Mouse (Mus musculus): ENCODE data around the gene Bcas3.

Bcas3 gene

DNA sequence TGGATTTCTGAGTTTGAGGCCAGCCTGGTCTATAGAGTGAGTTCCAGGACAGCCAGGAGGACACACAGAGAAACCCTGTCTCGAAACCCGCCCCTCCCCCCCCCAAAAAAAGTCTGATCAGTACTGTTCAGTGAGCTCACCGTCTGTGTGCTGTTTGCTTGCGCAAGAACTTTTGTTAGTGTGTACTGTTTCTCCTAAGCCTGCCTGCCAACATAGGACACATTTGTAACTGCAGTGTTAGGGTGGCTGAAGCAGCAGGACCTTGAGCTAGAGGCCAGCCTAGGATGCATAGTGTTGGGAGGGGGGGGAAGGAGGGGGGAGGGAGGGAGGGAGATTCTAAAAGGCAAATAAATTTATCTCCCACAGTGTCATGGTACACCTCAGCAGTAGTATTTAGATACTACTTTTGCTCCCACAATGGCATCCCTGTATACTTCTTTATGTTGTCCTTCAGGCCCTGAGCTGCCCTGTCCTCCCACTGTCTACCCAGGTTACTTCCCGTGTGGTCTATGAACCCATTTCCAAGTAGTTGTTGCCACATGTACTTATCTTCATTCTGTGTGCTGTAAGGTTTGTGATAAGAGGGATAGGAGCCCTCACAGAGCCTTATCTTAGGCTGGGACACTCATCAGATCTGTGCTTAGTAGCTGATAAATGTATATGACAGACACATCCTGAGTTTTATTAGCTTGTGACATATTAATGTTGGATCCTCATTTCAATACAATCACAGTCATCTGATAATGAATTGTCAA, 176.7 kb downstream of the Bcas3 start:
- DNase-seq (ENCODE audit: low spot score): no peak

DNA sequence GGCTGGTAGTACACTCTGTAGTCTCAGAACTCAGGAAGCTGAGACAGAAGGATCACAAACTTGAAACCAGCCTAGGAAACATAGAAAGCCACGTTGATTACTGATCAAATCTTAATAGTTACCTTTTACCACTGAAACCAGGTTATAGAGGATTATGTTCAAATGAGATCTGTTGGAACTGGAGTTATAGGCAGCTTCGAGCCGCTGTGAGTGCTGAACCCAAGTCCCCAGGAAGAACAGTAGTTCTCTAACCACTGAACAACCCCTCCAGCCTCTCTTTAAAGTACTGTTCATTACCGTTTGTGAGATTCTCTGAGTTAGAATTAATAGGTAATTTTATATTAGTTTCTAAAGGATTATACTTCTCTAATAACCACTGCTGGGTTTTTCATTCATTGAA, 188.0 kb downstream of the Bcas3 start:
- no peak for DNase-seq (ENCODE audit: low spot score)

DNA sequence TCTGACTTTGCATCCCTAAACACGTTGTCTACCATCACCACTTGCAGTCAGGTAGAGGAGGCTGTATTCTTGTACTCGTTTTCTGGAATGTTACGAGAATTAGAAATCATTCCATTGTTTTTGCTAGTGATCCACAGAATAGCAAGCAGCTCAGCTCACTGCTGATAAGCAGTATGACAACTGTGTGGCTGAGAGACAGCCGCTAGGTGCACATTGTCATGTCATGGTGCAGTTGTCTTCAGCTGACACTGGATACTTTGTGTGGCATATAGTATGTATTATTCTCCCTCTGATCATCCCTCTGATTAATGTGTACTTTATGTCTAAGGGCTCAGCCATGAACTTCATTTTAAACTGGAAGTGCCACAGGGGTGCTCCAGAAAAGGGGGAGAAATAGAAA, 190.3 kb downstream of the Bcas3 start:
- no peak for DNase-seq (ENCODE audit: low spot score)

DNA sequence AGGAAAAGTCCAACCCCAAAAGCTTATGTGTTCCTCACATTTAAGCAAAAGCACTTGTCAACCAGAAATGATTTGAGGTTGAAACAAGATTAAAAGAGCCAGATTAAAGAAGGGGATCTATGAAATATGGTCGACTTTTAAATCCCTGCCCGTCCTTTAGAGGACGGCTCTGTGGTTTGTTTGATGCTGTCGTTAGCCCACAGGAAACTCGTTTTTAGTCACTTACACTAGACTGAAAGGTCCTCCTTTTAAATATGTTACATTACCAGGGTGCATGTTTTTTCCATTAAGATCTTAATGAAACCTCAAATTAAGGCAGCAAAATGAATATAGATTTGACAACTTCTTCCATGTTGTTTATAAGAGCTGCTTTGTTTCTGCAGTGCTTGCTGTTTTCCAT, 192.6 kb downstream of the Bcas3 start:
- DNase-seq (ENCODE audit: low spot score): no peak

DNA sequence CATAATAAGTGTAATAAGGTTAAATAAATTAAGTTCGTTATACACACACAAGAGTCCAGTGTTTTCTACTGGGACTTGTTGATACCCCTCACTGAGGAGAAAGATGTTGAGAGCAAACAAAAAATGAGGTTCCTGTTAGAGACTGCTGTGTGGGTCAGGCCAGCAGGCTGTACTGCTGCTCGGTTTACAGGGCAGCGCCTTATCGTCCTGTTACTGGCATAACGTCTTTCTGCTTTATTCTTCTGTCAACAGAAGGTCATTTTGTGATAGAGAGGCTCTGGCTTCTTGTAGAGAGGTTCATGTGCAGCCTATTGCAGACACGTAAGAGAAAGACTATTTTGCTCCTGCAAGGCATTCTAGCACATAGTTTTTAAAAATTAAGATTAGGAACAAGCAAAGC, 195.0 kb downstream of the Bcas3 start:
- DNase-seq (ENCODE audit: low spot score): no peak

DNA sequence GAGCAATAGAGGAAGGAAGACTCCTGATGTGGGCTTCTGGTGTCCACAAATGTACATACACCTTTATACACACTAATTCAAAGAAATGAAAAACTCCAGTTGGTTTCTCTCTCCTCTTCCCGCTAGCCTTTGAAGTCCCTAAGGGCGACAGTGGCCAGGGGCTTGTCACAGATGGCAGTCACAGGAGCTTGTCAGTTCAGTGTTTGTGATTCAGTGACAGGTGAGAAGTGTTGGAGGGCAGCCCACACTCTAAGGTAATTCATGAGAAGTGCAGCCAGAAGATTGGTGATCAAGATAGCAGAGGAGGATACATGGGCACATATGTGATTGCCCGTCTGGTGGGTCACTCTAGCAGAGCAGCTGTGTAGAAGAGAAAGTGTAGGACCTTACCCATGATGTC, 196.7 kb downstream of the Bcas3 start:
- DNase-seq (ENCODE audit: low spot score): no peak

DNA sequence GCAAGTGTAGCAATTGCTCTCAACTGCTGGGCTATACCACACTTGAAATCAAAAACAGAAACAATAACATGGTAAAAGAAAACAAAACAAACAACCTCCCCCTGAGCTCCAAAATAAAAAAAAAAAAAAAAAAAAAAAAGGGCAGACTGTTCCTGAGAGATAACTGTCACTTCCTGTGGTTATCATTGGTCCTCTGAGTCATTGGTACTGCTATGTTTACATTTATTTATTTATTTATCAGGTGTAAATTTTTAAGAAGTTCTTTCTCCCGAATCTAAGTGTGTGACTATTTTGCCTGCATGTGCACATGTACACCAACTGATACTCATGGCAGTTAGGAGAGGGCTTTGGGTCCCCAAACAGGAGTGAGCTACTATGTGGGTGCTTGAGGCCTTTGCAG, 202.1 kb downstream of the Bcas3 start:
- DNase-seq (ENCODE audit: low spot score): no peak

DNA sequence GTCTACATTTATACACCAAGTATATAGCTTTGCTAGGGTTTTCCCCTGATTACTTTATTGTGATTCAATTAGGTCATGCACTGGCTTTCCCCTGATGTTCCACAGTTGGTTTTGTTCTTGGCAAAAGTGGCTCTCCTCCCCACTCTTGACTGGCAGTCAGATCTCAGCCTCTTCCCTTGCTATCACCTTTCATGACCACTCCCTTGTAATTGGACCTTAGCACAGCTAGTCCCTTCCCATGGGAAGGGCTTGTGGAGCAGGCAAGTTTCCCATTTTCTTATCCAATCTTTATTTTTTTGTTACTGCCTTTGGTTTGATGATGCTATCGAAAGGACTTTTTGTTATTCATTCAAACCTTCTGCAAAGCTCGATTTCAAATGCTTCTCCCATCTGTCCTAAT, 202.8 kb downstream of the Bcas3 start:
- no peak for DNase-seq (ENCODE audit: low spot score)

DNA sequence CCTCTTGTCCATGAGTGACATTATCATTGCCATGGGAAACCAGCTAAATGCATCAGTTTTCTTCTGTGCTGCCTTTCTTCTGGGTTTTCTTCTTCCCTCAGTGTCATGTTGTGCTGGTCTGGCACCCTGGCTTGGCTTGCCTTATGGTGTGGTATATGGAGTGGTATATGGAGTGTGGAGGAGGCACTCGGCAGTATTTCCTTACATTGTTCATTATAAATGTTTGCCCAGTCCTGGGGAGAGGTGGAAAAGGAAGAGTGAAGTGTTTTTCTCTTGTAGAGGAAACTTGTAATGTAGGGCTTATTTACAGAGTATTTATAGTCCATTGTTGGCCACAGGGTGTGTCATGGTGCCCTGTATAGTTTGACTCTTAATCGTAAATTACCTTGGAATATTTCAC, 212.1 kb downstream of the Bcas3 start:
- DNase-seq (ENCODE audit: low spot score): no peak

DNA sequence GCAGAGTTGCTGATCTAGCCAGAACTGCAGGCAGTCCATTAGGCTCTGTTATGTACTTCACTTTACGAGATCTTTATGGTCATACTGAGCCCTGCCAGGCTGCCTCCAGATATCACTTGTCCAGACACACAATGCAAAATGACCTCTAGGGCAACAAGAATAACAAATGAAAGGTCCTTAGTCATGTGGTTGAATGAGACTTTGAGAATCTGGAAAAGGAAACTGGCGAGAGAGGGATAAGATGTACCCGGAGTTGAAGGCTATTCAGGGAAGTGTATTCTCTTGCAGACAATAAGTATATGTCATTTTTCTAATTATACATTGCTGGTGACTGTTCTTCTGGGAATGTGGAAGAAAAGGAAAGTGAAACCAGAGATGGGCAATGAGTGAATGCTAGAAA, 218.1 kb downstream of the Bcas3 start:
- DNase-seq (ENCODE audit: low spot score): no peak

DNA sequence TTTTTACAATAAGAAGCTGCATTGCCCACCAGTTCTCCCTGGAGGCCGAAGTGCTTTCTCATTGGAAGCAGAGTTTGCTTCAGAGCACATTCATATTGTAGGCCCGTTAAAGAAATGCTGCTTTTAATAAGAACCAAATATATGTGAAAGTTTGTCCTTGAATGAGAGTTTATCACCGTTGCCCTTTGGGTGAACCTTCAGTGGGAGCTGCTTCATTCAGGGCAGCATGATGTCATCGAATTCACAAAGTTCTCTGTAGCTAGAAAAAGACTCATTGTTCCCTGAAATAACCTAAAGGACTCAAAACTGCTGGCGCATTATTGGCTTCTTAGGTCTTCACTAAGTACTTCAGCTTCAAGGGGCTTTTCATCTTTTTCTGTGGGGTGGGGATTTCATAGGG, 219.0 kb downstream of the Bcas3 start:
- no peak for DNase-seq (ENCODE audit: low spot score)

DNA sequence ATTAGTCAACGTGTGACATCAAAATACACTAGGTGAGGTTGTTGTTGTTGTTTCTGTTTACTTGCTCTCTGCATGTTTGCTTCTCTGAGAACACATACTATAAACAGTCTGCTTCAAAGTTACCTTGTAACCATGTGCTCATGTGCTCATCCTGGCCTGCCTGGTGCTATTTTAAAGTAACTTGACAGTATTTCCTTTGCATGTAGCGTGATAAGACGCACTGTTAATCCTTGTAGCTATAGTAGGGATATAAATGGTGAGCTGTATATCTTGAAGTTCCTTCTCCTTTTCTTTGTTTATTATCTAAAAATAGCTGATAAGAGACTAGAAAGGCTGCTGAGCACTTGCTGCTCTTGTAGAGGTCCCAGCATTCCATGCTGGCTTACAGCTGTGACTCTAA, 219.6 kb downstream of the Bcas3 start:
- no peak for DNase-seq (ENCODE audit: low spot score)

DNA sequence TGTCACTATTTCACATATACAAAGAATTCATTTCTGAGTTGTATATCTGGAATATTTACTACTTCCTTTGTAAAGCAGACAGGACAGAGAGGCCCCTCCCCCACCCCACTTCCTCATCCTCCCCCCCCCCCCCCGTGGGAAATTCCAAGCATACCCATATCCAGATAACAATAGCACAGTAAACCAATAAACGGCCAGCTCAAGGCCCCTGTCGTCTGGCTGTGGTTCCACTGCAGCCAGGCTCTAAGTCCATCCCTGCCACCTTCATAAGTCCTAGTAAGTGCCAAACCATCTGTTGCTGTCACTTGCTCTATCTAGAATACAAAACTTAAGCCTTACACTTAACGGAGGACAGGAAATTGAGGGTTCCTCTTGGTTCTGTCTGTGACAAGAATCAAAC, 221.5 kb downstream of the Bcas3 start:
- DNase-seq (ENCODE audit: low spot score): no peak

DNA sequence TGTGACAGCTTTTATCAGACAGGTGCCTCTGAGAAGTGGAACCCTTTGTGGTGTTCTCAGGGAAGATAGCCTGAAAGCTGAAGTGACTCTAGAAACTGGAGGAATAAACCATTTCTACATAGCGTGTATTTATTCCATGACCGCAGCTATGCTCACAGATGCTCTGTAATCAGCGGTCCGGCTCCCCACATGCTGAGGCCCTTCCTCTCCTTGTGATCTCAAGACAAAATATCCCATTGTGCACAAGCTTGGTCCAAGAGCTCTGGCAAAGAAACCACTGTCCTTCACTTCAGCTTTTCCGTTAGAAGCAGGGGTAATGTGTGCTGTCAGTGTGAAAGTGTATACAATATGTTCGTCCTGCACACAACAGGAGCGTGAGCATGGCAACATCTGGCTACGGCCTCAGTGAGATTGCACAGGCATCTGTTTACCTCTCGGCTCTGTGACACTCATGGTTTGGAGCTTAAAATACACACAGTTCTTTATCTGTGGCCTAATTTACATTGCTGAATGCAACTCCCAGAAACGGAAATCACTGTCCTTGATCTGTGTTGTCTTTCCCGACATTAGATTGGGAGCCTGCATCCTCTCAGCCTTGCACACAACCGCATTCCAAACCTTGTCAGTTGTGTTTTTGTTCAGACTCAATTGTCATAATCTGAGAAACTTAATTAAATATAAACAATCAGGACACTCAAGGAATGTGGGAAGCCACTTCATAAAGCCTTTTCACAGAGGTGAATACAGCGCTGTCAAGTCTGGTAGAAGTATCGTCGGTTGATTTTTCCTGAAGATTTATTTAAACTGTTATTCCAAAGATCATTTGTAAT, 225.1 kb downstream of the Bcas3 start:
- no peak for DNase-seq (ENCODE audit: low spot score)

DNA sequence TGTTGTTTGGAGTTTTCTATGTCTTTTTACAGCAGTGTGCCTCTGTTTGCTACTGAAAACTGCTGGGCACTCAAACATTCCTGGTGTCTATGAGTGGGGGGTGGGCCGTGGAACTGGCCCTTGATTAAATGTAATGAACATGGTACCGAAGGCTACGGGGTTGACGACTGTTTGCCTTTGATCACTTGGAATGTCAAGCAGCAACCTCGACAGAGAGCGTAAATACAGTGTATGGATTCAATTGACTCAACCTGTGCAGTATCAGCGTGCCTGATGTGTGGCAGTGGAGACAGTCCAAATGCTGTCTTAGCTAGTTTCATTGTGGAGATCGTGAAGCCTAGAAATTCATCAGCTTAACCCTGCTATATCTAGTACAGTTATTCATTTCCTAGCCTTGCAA, 231.1 kb downstream of the Bcas3 start:
- no peak for DNase-seq (ENCODE audit: low spot score)

DNA sequence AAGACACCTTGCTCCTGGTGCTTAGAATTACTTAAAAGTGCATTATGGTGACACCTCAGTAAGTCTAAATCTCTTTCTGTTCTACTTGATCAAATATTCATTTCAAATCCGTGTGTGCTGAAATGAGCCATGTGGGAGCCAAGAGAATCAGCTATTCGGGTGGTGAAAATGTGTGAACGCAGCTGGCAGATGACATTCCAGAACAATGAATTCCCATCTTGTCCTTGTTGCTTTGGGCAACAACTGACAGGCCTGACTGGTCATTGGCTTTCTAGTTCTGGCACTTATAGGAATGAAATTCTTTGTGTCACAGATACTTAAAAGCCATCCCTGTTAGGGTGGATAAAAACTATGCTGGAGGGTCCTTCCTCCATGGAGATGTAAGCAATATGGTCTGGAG, 240.7 kb downstream of the Bcas3 start:
- DNase-seq (ENCODE audit: low spot score): no peak

DNA sequence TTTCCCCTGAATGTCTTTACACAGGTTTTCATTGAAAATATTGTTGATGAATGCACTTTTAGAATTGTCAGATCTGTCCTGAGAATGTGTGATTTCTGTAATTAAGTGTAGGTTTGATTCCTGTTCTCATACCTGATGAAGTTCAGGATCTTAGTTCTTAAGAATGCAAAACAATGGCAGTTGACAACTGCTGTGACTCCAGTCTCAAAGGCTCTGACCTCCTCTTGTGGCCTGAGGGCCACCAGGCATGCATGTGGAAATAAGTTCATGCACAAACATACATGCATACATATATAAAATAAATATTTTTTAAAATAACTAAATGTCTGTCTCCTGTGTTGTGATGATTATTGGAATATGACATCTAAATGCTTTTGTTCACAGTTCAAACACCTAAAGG, 246.3 kb downstream of the Bcas3 start:
- DNase-seq (ENCODE audit: low spot score): no peak

DNA sequence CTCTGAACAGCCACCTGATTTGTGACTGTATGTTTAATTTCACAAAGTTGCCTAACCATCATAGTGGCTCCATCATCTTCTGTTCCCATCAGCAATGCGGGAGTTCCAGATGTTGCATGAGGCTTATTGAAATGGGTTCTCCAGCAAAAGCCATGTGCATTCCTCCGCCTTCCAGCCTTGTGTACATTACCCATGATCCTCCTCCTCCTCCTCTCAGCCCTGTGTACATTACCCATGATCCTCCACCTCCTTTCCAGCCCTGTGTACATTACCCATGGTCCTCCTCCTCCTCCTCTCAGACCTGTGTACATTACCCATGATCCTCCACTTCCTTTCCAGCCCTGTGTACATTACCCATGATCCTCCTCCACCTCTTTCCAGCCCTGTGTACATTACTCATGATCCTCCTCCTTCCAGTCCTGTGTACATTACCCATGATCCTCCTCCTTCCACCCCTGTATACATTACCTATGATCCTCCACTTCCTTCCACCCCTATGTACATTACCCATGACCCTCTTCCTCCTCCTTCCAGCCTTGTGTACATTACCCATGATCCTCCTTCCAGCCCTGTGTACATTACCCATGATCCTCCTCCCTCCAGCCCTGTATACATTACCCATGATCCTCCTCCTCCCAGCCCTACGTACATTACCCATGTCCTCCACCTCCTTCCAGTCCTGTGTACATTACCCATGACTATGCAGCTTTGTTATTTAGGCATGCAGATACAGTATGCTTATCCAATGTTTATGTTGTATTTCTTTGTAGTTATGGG, 250.8 kb downstream of the Bcas3 start:
- DNase-seq (ENCODE audit: low spot score): no peak

DNA sequence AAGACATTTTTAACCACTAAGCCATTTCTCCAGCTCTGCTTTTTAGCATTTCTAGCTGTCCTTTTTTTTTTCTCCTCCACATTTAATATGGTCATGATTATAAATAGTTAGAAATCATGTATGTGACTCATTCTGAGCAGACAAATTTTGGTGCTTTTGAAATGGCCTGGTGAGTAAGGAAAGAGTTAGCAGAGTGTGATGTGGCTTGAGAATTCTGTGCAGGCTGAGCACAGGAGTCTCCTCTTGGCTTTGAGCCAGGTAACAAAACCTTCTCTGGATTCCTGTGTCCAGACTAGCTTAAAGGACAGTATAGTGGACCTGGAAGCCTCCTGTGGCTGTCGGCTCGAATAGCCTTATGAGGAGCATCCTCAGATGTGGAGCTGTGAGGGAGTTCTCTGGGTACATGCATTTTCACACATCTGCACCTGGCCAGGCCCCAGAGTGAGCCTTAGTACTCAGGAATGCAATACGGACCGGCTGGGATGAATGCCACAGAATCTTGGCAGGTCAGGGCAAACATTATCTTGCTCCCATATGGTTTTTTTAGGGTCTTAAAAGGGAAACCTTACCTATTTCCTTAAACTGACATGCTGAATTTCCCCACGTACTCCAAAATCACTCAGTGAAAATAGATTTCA, 256.5 kb downstream of the Bcas3 start:
- no peak for DNase-seq (ENCODE audit: low spot score)

DNA sequence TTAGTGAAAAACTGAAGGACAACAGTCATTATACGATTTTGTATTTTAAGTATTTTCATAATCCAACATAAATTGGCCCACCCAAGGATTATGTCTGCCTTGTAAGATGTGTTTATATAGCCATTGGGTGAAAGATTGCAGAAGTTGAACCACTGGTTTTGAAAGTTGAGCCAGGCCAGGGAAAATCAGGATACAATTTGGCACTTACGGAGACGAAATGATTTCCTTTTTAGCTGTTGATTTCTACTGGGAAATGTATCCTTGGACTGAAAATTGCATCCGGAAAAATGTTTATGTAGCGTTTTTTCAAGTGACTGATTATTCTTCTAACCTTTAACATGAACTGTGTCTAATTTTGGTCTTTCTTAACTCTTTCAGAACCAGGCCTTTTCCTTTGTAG, 260.1 kb downstream of the Bcas3 start:
- no peak for DNase-seq (ENCODE audit: low spot score)

DNA sequence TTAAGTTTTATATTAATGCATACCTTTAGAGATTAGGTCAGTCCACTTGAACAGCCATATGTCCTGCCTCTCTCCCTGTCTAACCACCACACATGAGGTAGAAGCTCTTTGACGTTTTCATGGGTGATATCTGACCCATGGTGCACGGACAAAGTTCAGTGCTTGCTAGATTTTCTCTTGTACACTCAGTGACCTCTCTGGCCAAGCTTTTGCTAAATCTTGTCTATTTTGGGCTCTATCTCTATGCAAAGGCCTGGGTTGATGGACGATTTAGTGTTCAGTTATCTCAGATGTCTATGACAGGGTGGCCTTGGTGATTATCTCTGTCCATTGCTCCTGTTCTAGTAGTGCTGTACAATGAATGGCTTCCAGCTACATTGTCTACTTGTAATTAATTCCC, 260.6 kb downstream of the Bcas3 start:
- DNase-seq (ENCODE audit: low spot score): no peak

DNA sequence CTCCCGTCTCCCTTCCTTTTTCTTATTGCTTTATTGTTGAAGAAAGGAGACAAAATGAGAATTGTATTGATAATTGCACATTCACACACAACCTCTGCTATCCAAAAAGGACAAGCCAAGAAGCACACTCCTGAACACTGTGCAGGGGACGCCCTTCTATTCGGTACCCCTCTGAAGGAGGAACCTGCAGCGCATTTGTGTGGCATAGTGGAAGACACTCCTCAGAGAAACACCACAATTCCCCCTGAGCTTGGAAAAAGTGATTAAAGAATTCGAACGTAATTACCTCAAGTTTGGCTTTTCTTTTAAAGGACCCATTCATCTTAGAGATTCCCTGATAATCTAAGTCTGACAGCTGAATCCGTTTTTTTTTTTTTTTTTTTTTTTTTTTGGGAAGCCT, 261.5 kb downstream of the Bcas3 start:
- DNase-seq (ENCODE audit: low spot score): no peak

DNA sequence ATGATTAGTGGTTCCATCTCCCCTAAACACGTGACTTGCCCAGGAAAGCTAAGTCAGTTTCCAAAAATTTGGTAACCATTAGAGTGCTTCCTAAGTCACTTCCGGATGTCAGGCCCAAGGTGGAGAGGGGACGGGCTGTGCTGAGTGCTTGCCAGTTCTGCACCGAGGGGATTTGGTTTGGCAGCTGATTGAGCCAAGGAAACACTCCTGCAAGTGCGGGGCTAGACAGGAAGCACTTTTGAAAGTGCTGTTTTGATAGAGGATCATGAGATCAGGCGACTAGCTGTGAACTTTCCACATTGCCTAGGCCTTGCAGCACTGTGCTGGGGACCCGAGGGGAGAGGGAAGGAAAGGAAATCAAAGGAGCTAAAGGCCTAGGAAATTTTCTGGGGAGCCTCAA, 262.5 kb downstream of the Bcas3 start:
- DNase-seq (ENCODE audit: low spot score): no peak

All from testis, postnatal 14 days (tissue).